ENCODE assay signal across 8 mouse cellular contexts in the genomic region with DNA sequence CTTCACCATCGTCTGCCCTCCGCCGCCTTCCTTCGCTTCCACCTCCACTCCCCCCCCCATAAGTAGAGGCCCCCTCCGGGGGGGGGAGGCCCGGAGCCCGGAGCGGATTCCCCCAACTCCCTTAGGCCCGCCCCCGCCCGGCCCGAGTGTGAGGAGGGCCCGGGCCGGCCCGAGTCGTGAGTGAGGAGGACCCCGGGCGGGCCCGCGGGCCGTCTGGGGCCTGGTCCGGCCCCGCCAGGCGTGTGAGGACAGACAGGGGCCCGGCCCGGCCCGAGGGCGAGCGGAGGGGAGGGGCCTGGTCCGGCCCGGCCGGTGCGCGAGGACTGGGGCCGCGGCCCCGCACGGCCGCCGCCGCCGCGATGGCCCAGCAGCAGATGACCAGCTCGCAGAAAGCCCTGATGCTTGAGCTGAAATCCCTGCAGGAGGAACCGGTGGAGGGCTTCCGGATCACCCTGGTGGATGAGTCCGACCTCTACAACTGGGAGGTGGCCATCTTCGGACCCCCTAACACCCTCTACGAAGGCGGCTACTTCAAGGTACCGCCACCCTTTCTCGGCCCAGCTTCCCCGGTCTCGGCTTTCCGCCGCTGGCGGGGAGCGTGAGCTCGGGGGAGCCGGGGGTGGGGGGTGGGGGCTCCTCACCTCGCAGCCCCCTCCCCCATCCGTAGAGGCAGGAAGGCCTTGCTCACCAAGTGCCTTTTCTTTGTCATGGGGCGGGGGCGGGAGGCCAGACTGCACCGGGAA. TPM values are rescaled to one million over a fixed set of nuclear protein-coding genes. Genes with fewer than 3 reads are reported as not detected.
DNase-seq lines count a peak whose midpoint lies in the region; ATAC-seq and TF ChIP-seq lines count a peak whose summit lies in the region.

A gene (plus strand): TSS at position 33 of the 743 bp plus-strand sequence.

- peak; percentile 19; the same call in 1 of the 2 replicates for TF ChIP-seq CTCF in brain, embryonic 14.5 days (IDR thresholded peaks at IDR 0.05; ENCODE audit: borderline replicate concordance, extremely low read depth, insufficient read depth, insufficient read length)

- H3K4me2 ChIP-seq in forebrain, embryonic 12.5 days: peak within 1 kb of the TSS; percentile 64
- peak within 1 kb of the TSS; percentile 79 for H3K4me2 ChIP-seq in heart, embryonic 15.5 days
- H3K4me2 ChIP-seq in liver, embryonic 16.5 days (ENCODE audit: low read depth, low read length): peak within 1 kb of the TSS; percentile 71
- peak within 1 kb of the TSS; percentile 77 for H3K4me2 ChIP-seq in neural tube, embryonic 12.5 days (replicated peaks)

- H3K27ac ChIP-seq in forebrain, embryonic 12.5 days: peak within 1 kb of the TSS; percentile 99
- H3K27ac ChIP-seq in heart, embryonic 15.5 days: peak within 1 kb of the TSS; percentile 99
- H3K27ac ChIP-seq in liver, embryonic 16.5 days (ENCODE audit: low read length): peak within 1 kb of the TSS; percentile 95
- peak within 1 kb of the TSS; percentile 100 for H3K27ac ChIP-seq in neural tube, embryonic 12.5 days

- H3K9ac ChIP-seq in forebrain, embryonic 12.5 days: peak within 1 kb of the TSS; percentile 99
- peak within 1 kb of the TSS; percentile 99 for H3K9ac ChIP-seq in heart, embryonic 15.5 days
- H3K9ac ChIP-seq in liver, embryonic 16.5 days (ENCODE audit: low read depth, low read length): peak within 1 kb of the TSS; percentile 98
- H3K9ac ChIP-seq in neural tube, embryonic 12.5 days: peak within 1 kb of the TSS; percentile 100

- DNase-seq in CD8-positive naive resting alpha-beta T cell, adult 2 months (ENCODE audit: low read depth in 2 of 2, low spot score in 2 of 2): peak; percentile 21 to 32
- DNase-seq in brain, embryonic 14.5 days (ENCODE audit: low read depth): peak; percentile 75
- DNase-seq in kidney, postnatal 14 days: peak; percentile 82
- DNase-seq in testis, postnatal 10 days (ENCODE audit: low spot score): peak; percentile 81

- peak; percentile 39; the same call in 1 of the 2 replicates for TF ChIP-seq POLR2A in brain, embryonic 14.5 days (IDR thresholded peaks at IDR 0.05; ENCODE audit: borderline replicate concordance, extremely low read depth, insufficient read depth, insufficient read length, poor library complexity, severe bottlenecking)

- peak within 1 kb of the TSS; percentile 95 for H3K4me3 ChIP-seq in forebrain, embryonic 12.5 days (replicated peaks)
- peak within 1 kb of the TSS; percentile 97 for H3K4me3 ChIP-seq in heart, embryonic 15.5 days
- peak within 1 kb of the TSS; percentile 89 for H3K4me3 ChIP-seq in liver, embryonic 16.5 days (ENCODE audit: low read depth, low read length)
- peak within 1 kb of the TSS; percentile 94 for H3K4me3 ChIP-seq in neural tube, embryonic 12.5 days

- peak; percentile 82 for ATAC-seq in forebrain, embryonic 12.5 days (ENCODE audit: low FRiP score)
- ATAC-seq in heart, embryonic 15.5 days (replicated peaks; ENCODE audit: insufficient number of reproducible peaks, insufficient read depth, low FRiP score, low read depth): peak; percentile 75
- ATAC-seq in liver, embryonic 16.5 days (ENCODE audit: low read depth): peak; percentile 68
- peak; percentile 83 for ATAC-seq in neural tube, embryonic 12.5 days (ENCODE audit: low FRiP score, low read depth)

- 0 out of 2 replicates have a peak, but pooled peaks cover 2% of the 10 kb centered on the region for H3K9me3 ChIP-seq in forebrain, embryonic 12.5 days
- H3K9me3 ChIP-seq in heart, embryonic 15.5 days (replicated peaks): no peaks in the 10 kb centered on the region
- H3K9me3 ChIP-seq in liver, embryonic 16.5 days (replicated peaks; ENCODE audit: control insufficient read depth, low read length): no peaks in the 10 kb centered on the region
- no peaks in the 10 kb centered on the region for H3K9me3 ChIP-seq in neural tube, embryonic 12.5 days

- peaks cover 16% of the 10 kb centered on the region for H3K36me3 ChIP-seq in forebrain, embryonic 12.5 days (replicated peaks)
- H3K36me3 ChIP-seq in heart, embryonic 15.5 days: 0 out of 2 replicates have a peak, but pooled peaks cover 3% of the 10 kb centered on the region
- peaks cover 7% of the 10 kb centered on the region; the same call in 1 of the 2 replicates for H3K36me3 ChIP-seq in liver, embryonic 16.5 days (ENCODE audit: control insufficient read depth, insufficient read depth)
- H3K36me3 ChIP-seq in neural tube, embryonic 12.5 days: peaks cover 10% of the 10 kb centered on the region; the same call in 1 of the 2 replicates

- under 1% methylated on average over 61 of the region's 65 CpGs for WGBS in forebrain, embryonic 12.5 days
- under 1% methylated on average over 48 of the region's 65 CpGs for WGBS in heart, embryonic 15.5 days
- WGBS in liver, embryonic 16.5 days (ENCODE audit: insufficient replicate concordance): under 1% methylated on average over 61 of the region's 65 CpGs
- WGBS in neural tube, embryonic 12.5 days: under 1% methylated on average over 65 of the region's 65 CpGs

- no peaks in the 10 kb centered on the region for H3K27me3 ChIP-seq in forebrain, embryonic 12.5 days
- no peaks in the 10 kb centered on the region for H3K27me3 ChIP-seq in heart, embryonic 15.5 days
- no peaks in the 10 kb centered on the region for H3K27me3 ChIP-seq in liver, embryonic 16.5 days (ENCODE audit: control insufficient read depth, insufficient read depth, low read depth, low read length)
- H3K27me3 ChIP-seq in neural tube, embryonic 12.5 days (replicated peaks): no peaks in the 10 kb centered on the region

- H3K4me1 ChIP-seq in forebrain, embryonic 12.5 days: peaks cover 14% of the 10 kb centered on the region
- peaks cover 19% of the 10 kb centered on the region for H3K4me1 ChIP-seq in heart, embryonic 15.5 days (replicated peaks)
- H3K4me1 ChIP-seq in liver, embryonic 16.5 days (ENCODE audit: control insufficient read depth, low read depth, low read length): peaks cover 37% of the 10 kb centered on the region
- peaks cover 4% of the 10 kb centered on the region; the same call in 1 of the 2 replicates for H3K4me1 ChIP-seq in neural tube, embryonic 12.5 days

RNA-seq across cellular contexts. Expression of the gene that starts here (rescaled TPM):
- polyA plus RNA-seq in brain, embryonic 14.5 days (2012; rRNA removed): 139 and 175 TPM in 2 replicates
- polyA plus RNA-seq in forebrain, embryonic 12.5 days (2016; fragmentation: Nextera tagmentation; extraction: Ambion mirVana): 89.8 and 93.6 TPM in 2 replicates
- 70.6 and 73.1 TPM in 2 replicates for polyA plus RNA-seq in heart, embryonic 15.5 days (2015; fragmentation: Nextera tagmentation; extraction: Ambion mirVana)
- 47.9 and 56.0 TPM in 2 replicates for polyA plus RNA-seq in liver, embryonic 16.5 days (2015; fragmentation: Nextera tagmentation; extraction: Ambion mirVana)
- polyA plus RNA-seq in neural tube, embryonic 12.5 days (2016; fragmentation: Nextera tagmentation; extraction: Ambion mirVana): 92.7 and 108 TPM in 2 replicates

Comparison
In these comparisons a context has a peak if more than half of its experiments do, and no peak if none do; other contexts are left out.
1. Peak in every context shown above with its lines: DNase-seq, ATAC-seq, H3K4me3 ChIP-seq and H3K27ac ChIP-seq.
2. DNase-seq: peak in every context shown above with its lines; median percentile 82 in kidney, postnatal 14 days; 81 in testis, postnatal 10 days; 75 in brain, embryonic 14.5 days; 26 in CD8-positive naive resting alpha-beta T cell, adult 2 months.